Comparison of ENCODE assay signal across 30 mouse cellular contexts in the genomic region with DNA sequence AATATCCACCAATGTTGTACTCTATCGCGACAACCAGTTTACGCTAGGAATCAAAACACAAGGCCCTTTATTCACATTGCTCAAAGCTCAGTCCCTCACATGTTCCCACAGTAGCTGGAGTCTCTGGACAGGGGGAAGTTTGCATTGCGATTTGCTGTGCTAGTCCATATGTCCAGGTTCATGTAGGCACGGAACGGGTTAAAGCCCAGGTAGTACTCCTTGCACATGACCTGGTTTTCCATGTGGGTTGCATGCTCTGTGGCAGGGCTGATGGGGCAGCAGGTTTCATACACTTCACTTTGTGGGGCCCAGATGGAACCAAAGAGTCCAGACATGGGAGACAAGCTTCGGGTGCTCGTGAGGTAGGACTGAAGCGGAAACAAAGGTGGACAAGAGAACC.
"Had no signal": no experiment of that assay in that cellular context is flagged by ENCODE, and none has a peak within 500 bp of the region (broad histone marks: within the 10 kb centered on the region; RNA-seq: fewer than 3 reads in every experiment).

No protein-coding gene starts in this region.

- H3K4me3 ChIP-seq: limb, embryonic 10.5 days; limb, embryonic 12.5 days; limb, embryonic 13.5 days; limb, embryonic 15.5 days; liver, embryonic 12.5 days; liver, embryonic 13.5 days; liver, embryonic 15.5 days; lung, embryonic 15.5 days; megakaryocyte, embryonic 14.5 days; midbrain, embryonic 10.5 days; midbrain, embryonic 12.5 days; midbrain, embryonic 13.5 days; myocyte; neural tube, embryonic 12.5 days had no signal

- H3K9ac ChIP-seq: limb, embryonic 12.5 days; limb, embryonic 13.5 days; limb, embryonic 15.5 days; liver, embryonic 12.5 days; liver, embryonic 13.5 days; liver, embryonic 14.5 days; liver, embryonic 15.5 days; liver, postnatal 0 days; lung, embryonic 14.5 days; lung, embryonic 15.5 days; midbrain, embryonic 12.5 days; midbrain, embryonic 13.5 days; neural tube, embryonic 12.5 days had no signal

- H3K9me3 ChIP-seq: limb, embryonic 10.5 days; limb, embryonic 12.5 days; limb, embryonic 13.5 days; limb, embryonic 15.5 days; liver, embryonic 12.5 days; liver, embryonic 13.5 days; liver, embryonic 15.5 days; lung, embryonic 15.5 days; megakaryocyte, embryonic 14.5 days; midbrain, embryonic 10.5 days; midbrain, embryonic 12.5 days; midbrain, embryonic 13.5 days; neural tube, embryonic 12.5 days had no signal

- ATAC-seq: liver, embryonic 12.5 days; liver, postnatal 0 days; lung, postnatal 0 days; midbrain, embryonic 13.5 days; midbrain, embryonic 16.5 days had no signal

- DNase-seq: left cerebral cortex, postnatal 4 days; liver; liver, embryonic 13.5 days; liver, postnatal 0 days; lung, adult 18-20 months; lung, adult 2 months; lung, embryonic 14.5 days; lung, postnatal 10 days; lung, postnatal 14 days; lung, postnatal 36 days; lung, postnatal 4 days; midbrain, embryonic 14.5 days had no signal

- H3K4me1 ChIP-seq: limb, embryonic 10.5 days; limb, embryonic 12.5 days; liver, embryonic 12.5 days; liver, embryonic 13.5 days; liver, embryonic 15.5 days; lung, embryonic 15.5 days; midbrain, embryonic 10.5 days; midbrain, embryonic 12.5 days; midbrain, embryonic 13.5 days; neural tube, embryonic 12.5 days had no signal

- H3K27ac ChIP-seq: limb, embryonic 10.5 days; limb, embryonic 12.5 days; limb, embryonic 13.5 days; limb, embryonic 15.5 days; liver, embryonic 12.5 days; liver, embryonic 13.5 days; liver, embryonic 14.5 days; liver, embryonic 15.5 days; lung, embryonic 15.5 days; macrophage; midbrain, embryonic 10.5 days; midbrain, embryonic 12.5 days; midbrain, embryonic 13.5 days; neural tube, embryonic 12.5 days had no signal

- H3K27me3 ChIP-seq: limb, embryonic 12.5 days; limb, embryonic 13.5 days; limb, embryonic 15.5 days; liver, embryonic 12.5 days; liver, embryonic 13.5 days; liver, embryonic 15.5 days; lung, embryonic 15.5 days; megakaryocyte, embryonic 14.5 days; midbrain, embryonic 12.5 days; midbrain, embryonic 13.5 days; neural tube, embryonic 12.5 days had no signal

- H3K4me2 ChIP-seq: limb, embryonic 12.5 days; limb, embryonic 13.5 days; limb, embryonic 15.5 days; liver, embryonic 11.5 days; liver, embryonic 12.5 days; liver, embryonic 13.5 days; liver, embryonic 15.5 days; lung, embryonic 14.5 days; lung, embryonic 15.5 days; midbrain, embryonic 12.5 days; midbrain, embryonic 13.5 days; neural tube, embryonic 12.5 days had no signal
